Mouse (Mus musculus) cerebellum, postnatal 25 days (tissue): ENCODE data around the gene Piezo1.
A peak's percentile ranks its signal among the peaks of the same experiment; 100 is the strongest.

Experiments used
- DNase-seq, 2 experiments: peaks; one replicate each; pipeline ENCODE4 v3.0.0; 2021; ENCODE audit warnings: mixed read lengths in 2 of 2

The Piezo1 gene

DNA sequence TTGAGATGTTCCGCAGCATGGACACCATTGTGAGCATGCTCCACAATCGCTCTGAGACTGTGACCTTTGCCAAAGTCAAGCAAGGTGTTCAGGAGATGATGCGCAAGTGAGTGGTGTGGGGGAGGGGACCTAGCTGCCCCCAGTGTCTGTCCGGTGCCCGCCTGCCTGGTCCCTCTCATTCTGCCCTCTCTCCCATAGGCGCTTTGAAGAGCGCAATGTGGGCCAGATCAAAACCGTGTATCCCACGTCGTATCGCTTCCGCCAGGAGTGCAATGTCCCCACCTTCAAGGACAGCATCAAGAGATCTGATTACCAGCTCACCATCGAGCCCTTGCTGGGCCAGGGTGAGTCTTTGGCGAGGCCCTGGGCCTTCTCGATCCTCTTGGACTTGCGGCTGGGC is 18.9 kb upstream of the Piezo1 start:
- no peak for DNase-seq

DNA sequence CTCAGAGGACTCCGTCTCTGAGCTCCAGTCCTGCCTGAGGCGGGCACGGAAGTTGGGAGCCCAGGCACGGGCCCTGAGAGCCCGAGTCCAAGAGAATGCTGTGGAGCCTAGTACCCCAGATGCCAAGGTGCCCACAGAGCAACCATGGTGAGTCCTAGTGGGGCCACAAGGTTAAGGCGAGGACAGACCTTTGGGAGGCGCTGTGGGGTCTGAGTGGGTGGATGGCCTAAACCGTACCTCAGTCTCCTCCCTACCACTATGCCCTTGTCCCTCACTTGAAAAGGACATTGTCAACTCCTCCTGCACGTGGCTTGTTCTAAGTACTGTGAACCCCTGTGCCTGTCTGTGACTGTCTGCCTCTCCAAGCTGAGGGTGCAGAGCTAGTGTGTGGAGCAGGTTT is 18.2 kb upstream of the Piezo1 start:
- no peak for DNase-seq

- no peak for DNase-seq
These were observed 17.8 kb upstream of the Piezo1 start for GRCm38 (mm10) chr8:122568881-122569309.

- no peak for DNase-seq
These were observed 17.0 kb upstream of the Piezo1 start for GRCm38 (mm10) chr8:122568109-122568504.

DNA sequence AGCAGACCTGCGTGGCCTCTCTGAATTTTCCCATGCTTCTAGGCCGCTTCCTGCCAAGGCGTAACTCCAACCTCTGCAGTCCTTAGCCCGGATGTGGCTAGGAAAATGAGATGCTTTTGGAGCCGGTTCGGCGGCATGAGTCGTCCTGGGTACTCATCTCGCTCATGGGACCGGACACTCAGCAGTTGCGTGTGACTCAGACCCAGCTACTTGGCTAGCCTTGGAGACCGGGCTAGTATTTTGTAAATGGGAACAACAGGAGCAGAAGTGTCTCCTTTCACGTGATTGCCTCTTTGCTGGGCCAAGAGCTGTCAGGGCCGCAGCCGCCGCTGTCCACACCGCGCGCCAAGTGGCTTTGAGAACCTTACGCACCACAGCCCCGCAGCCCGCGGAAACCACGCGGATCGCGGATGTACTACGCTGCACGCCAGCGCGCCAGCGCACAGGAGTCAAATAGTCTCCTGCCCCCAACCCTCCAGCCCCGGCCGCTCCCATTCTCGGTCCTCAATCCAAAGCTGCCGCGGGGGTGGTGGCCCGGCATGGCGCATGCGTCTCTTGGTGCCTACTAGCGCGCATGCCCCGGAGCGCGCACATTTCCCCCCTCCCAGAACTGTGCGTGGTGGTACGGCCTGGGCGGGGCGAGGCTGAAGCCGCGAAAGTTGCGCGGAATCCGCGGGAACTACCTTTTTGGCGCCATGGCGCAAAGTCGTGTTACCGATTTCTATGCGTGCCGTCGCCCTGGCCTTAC is 16.4 kb upstream of the Piezo1 start, which contains the start of gene Cdt1:
TSS of gene Cdt1 (plus strand) at position 655 of the 748 bp plus-strand sequence.
- peak; percentile 97 to 98 for DNase-seq

DNA sequence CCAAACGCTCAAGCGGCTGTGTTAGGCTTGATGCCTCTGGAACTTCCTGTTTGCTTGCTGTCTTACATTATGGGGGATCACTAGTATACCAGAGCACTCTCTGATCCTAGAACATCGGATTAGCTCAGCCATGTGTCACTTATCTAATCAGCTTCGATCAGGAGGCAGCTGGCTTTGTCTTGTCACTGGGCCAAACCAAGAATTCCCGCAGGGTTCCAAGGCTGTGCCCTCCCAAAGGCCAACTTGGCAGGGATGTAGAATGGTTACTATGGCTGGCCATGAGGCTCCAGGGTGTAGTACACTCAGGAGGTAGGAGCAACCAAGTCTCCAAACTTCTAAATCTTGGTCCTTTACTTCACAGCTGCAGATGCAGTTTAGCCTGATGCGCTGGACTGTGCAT is 15.6 kb upstream of the Piezo1 start:
- DNase-seq, result peak; percentile 41 to 52

GRCm38 (mm10) chr8:122564363-122565352 is 13.5 kb upstream of the Piezo1 start:
- DNase-seq, result no peak

DNA sequence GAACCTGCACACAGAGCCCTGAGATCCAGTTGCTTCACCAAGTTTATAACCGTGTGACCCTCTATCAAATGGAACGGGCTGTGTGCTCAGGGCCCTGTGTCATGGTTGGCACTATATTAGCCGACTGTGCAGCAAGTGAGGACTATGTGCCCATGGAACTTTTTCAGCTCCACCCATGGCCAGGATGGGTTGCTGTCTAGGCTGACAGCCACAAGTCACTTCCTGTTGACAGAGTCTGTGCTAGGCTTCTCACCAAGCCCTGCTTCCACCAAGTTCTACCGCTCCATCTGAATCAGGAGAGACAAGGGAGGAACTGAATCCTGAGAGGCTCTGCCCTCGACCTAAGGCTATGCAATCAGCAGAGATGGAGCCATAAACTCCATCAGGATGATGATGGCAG is 10.1 kb upstream of the Piezo1 start:
- DNase-seq, result no peak

DNA sequence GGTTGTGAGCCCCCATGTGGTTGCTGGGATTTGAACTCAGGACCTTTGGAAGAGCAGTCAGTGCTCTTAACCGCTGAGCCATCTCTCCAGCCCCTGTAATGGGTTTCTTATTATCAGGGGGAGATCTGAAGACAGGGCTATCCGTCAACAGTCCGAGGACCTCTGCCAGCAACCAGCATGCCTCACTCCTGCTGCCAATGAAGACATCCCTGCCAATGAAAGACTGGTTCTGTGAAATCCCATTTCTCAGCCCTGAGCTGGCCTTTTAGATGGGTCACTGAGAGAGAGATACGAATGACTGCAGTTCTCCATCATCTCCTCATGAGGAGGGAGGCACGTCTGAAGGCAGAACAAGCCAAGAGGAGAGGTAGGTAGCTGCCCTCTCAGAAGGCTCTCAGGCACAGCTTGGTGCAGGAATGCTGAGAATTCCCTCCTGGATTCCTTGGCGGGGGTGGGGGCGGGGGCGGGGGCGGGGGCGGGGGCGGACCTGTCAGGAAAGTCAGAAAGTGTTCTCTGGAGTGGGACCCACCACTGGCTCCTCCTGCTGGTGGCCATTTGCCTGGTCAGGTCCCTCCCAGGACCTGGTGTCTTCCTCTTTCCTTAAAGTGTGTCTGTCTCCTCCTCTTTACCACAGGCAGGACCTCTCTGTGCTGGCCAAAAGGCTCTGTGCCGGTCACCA is 7.7 kb upstream of the Piezo1 start:
- peak; percentile 48 to 61 for DNase-seq

- DNase-seq, result peak; percentile 43 to 51
These were observed 6.3 kb upstream of the Piezo1 start for GRCm38 (mm10) chr8:122557248-122558038.

- DNase-seq, result no peak
These were observed 5.2 kb upstream of the Piezo1 start for GRCm38 (mm10) chr8:122556030-122557009.

DNA sequence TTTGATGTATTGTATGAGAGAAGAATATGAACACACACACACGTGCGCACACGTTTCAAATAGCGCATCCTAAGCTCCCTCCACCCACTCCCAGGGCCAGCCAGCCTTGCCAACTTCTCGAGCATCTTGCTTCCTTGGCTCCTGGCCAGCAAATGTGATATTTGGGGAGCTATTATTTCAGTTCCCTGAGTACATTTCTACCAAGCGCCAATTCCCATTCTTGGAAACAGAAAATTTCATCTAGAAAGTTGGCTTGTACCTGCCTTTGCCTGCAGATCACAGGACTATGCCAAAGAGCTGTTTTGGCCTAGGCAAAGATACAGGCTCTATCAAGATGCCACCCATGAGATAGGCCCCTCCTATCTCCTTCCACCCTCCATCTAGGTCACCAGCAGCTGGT is 3.7 kb upstream of the Piezo1 start:
- peak; percentile 48 to 77 for DNase-seq

- no peak for DNase-seq
These were observed 199 bp downstream of the Piezo1 start for GRCm38 (mm10) chr8:122550995-122551264.

GRCm38 (mm10) chr8:122550234-122550994 is 715 bp downstream of the Piezo1 start:
- peak; percentile 38 to 52 for DNase-seq

DNA sequence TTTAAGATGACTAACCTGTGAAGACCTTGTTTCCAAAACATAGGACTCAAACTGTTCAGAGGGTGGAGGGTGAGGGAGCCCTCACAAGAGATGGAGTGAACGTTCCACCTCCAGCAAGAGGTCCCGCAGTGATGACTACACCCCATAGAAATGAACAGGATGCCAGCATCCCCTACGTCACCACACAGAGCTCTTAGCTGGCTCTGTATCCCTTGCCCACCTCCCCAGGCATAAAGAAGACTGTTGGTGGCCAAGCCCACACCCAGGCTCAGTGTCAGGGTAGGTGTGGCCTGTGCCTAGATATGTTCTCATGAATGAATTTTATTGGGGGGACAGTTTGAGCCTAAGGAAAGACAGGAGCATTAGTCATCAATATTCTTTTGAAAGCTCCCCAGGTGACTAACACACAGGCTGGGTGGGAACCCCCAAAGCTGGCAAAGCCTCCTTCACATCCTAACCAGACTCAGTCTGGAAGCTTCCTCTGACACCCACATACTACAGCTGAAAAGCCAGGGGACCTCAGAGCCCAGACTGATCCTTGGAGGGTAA is 2.2 kb downstream of the Piezo1 start:
- no peak for DNase-seq

DNA sequence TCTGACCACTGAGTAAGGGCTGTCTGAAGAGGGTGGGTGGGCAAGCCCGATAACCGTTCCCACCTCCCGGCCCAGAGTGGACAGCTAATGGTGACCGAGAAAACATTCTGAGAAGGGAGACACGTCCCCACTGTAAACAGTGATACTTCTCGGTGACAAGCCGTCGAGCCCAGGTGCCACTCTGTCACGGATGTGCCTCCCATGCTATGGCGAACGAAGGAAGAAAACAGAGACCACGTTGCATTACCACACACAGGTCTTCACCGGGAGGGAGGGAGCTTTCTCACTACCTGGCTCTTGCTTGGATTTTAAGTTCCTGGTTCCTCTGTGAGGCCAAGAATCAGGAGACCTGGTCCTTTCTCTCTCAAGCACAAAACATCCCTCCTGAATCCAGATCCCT is 2.8 kb downstream of the Piezo1 start:
- DNase-seq, result no peak

DNA sequence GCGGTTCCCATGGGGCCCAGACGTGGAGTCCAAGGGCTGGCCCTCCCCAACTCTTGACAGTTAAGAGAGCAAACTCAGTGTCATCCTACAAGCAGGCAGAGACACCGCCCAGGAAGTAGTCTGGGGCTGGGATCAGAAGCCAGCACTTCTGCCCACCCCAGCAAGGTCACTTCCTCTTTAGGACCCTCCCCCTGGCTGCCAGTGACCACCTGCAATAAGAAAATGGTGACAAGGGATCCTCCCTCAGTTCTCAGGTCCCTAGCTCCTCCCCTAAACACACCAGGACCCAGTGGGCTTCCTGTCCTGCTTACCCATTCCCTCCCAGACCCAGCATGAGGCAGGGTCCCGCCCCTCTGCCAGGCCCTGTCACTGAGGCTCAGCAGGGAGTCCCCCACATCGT is 3.3 kb downstream of the Piezo1 start:
- no peak for DNase-seq

DNA sequence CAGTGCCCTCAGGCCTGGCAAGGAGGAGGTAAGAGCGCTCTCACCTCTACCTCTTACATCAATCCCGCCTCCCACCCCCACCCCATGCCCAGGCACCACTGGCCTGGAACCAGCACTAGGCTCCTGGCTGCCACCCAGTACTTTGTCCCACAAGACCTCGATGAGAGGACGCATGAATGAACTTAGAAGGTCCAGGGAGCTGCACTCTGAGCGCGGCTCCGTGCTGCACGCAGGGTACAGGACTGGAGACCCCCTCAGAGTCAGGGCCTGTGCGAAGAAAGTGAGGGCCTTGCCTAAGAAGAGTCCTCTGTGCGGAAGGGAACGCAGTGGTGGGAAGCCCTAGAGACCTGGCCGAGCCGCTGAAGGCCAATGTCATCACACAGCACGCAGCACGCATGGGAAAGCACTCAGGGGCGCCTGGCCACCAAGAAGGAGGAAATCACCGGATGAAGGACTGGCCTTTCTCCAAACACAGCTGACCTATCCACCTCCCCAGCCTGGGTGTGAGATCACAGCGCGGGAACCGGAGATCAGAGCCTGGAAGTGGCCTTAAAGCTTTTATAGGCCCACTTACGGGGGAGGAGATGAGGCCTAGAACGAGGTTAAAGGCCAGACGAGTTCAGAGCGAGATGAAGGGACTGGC is 4.2 kb downstream of the Piezo1 start:
- DNase-seq, result no peak

- no peak for DNase-seq
These were observed 4.9 kb downstream of the Piezo1 start for GRCm38 (mm10) chr8:122546066-122546755.
